Mouse (Mus musculus) forebrain, embryonic 10.5 days (tissue): Measurements from ENCODE around the gene Slc34a1. TPM values are rescaled to one million over a fixed set of nuclear protein-coding genes. Genes with fewer than 3 reads are reported as not detected.

Experiments
- DNase-seq: peaks from one replicate; pipeline ENCODE4 v3.0.0-alpha.2; 2017; ENCODE audit warnings: low spot score; ENCODE audit errors: extremely low spot score
- H3K27ac ChIP-seq: fragments of 300-500 bp; sonication (generic); 2 replicates; pipeline ENCODE4 v1.5.1; 2016; ENCODE audit warnings: mild to moderate bottlenecking
- H3K27me3 ChIP-seq: fragments of 300-500 bp; sonication (generic); 2 replicates; pipeline ENCODE4 v1.6.1; 2016; ENCODE audit warnings: mild to moderate bottlenecking; ENCODE audit not compliant: poor library complexity, severe bottlenecking
- H3K36me3 ChIP-seq: fragments of 300-500 bp; sonication (generic); replicated peaks from 2 replicates; pipeline ENCODE4 v1.6.1; 2016; ENCODE audit warnings: mild to moderate bottlenecking, moderate library complexity
- H3K4me1 ChIP-seq: fragments of 300-500 bp; sonication (generic); 2 replicates; pipeline ENCODE4 v1.6.1; 2016
- H3K4me3 ChIP-seq: fragments of 300-500 bp; sonication (generic); 2 replicates; pipeline ENCODE4 v1.5.1; 2016; ENCODE audit warnings: mild to moderate bottlenecking, moderate library complexity
- H3K9me3 ChIP-seq: fragments of 300-500 bp; sonication (generic); 2 replicates; pipeline ENCODE4 v1.6.1; 2016; ENCODE audit warnings: mild to moderate bottlenecking, moderate library complexity
- WGBS: fragments of 180-500 bp; shearing (Covaris S2); methylation state at CpG from one replicate; pipeline ENCODE4 v1.1.7; 2016; 5-methylcytosine and 5-hydroxymethylcytosine counted together
- polyA plus RNA-seq: library from polyadenylated mRNA; unstranded; fragments of >200 nt; fragmentation: Nextera tagmentation; extraction: Ambion mirVana; gene quantifications from 2 replicates; pipeline ENCODE4 v1.2.1, GENCODE M21; 2016

Slc34a1 gene
- polyA plus RNA-seq, 1 experiment from 2014 or later = not detected

DNA sequence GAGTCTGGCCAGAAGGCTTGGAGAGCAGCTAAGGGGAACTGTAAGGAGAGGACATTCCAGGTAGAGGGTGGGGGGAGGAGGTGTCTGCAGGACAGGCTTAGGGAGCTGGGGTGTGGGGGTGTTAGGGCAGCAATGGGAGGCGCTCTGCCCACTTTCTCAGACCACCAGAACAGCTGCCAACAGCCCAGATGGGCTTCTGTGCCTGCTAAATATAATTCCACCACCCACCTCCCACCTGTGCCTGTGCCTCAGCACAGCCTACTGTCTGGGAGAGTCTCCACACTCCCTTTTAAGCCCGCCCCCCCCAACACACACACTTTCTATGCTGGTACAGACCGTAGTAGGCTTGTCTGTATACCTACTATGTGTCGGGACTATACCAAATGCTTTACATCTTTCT, 16.2 kb upstream of the Slc34a1 start:
- DNase-seq = no peak
- peaks cover 66% of the 10 kb centered on the region for H3K27me3 ChIP-seq
- no peaks in the 10 kb centered on the region for H3K36me3 ChIP-seq
- H3K9me3 ChIP-seq = no peaks in the 10 kb centered on the region
- H3K27ac ChIP-seq = no peak overlapping the region
- no peak overlapping the region for H3K4me3 ChIP-seq
- 78% methylated on average over 4 of the region's 4 CpGs for WGBS
- peaks cover 11% of the 10 kb centered on the region for H3K4me1 ChIP-seq

DNA sequence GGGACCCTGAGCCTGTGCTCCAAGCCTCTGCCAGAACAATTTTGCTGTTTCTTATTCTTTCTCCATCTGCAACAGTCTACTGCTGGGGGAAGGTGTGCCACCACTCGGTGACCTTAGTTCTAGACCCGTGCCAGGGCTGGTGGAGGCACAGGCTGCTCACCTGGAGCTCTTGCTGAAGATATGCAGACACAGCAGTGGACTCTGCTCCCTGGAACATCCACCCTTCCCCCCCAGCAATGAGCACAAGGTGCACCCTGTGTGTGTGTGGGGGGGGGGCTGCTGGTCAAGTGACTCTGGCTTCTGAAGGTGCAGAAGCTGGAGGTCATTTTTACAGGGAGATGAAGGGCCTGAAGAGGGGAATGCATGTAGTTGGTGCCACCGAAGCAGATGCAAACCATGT, 7.3 kb upstream of the Slc34a1 start:
- DNase-seq = no peak
- H3K4me1 ChIP-seq = no peaks in the 10 kb centered on the region
- 91% methylated on average over 3 of the region's 3 CpGs for WGBS

DNA sequence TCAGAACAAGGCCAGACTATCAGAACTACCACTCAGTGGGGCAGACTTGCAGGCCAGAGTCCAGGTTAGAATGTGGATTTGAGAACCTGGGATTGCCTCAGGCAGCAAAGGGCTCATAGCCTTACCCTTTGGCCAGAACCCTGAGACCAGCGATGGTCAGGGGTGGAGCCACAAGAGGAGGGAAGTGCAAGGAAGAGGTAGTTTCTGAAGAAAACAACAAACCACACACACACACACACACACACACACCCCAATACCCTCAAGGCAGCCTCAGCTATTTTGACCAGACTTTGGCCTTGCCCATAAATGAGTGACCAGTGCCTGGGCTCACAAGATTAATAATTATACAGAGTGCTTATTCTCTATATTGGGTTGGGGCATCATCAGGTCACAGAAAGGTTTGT, 6.4 kb upstream of the Slc34a1 start:
- DNase-seq = no peak
- Histone ChIP-seq H3K4me1 (no peaks in the 10 kb centered on the region; the same call in 1 of the 2 replicates), H3K9me3 (no peaks in the 10 kb centered on the region), H3K36me3 (no peaks in the 10 kb centered on the region), H3K4me3 (no peak overlapping the region), H3K27me3 (no peaks in the 10 kb centered on the region), H3K27ac (no peak overlapping the region)
- 83% methylated on average over 1 of the region's 1 CpGs for WGBS

More for the DNA sequence above, 7.3 kb upstream of the Slc34a1 start:
- Histone ChIP-seq H3K27ac (no peak overlapping the region), H3K9me3 (no peaks in the 10 kb centered on the region), H3K27me3 (no peaks in the 10 kb centered on the region), H3K4me3 (no peak overlapping the region), H3K36me3 (no peaks in the 10 kb centered on the region)

DNA sequence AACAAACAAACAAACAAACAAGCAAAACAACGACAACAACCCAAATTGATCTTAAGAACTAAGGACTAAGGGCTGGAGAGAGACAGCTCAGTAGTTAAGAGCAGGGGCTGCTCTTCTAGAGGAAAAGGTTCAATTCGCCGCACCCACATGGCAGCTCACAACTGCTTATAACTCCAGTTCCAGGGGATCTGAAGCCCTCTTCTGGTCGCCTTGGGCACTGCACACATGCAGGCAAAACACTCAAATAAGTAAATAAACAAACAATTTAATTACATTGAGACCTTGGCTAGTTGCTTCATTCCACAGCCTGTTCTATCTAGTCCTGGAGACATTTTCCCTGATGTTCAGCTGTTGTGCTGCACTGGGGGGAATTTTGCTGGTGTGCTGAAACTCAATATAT, 5.1 kb upstream of the Slc34a1 start:
- 73% methylated on average over 4 of the region's 4 CpGs for WGBS
- H3K9me3 ChIP-seq = no peaks in the 10 kb centered on the region
- H3K4me3 ChIP-seq = no peak overlapping the region
- DNase-seq = no peak
- no peaks in the 10 kb centered on the region; the same call in 1 of the 2 replicates for H3K27me3 ChIP-seq
- H3K4me1 ChIP-seq = no peaks in the 10 kb centered on the region; the same call in 1 of the 2 replicates
- no peaks in the 10 kb centered on the region for H3K36me3 ChIP-seq
- no peak overlapping the region for H3K27ac ChIP-seq

DNA sequence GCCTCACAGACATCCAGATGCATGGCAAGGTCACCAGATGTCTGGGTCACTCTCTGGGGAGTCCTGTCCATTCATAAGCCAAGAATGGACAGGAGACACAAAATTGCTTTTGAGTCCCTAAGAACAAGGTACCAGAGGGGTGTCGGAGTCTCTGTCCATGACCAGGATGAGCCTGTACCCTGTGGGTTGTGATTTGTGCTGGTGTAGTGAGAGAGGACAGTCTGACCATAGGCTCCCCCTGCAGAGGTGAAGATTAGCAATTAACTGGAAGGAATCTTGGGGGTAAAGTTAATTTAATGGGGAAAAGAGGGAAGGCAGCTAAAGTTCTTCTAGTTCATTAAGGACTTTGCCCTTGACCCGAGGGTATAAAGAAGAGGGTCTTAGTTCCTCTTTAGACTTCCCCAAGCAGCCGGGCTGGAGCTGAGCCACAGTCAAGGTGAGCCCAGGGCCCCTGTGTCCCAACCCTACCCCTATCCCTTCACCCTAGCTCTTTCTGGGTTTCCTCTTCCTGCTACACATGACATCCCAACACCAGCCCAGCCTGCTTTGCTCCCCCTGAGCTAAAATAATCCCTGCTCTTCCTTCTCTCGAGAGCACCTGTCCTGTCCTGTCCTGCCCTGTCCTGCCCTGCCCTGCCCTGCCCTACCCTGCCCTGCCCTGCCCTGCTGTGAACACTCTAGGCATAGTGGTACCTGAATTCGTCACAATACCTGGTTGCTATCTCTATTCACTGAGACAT, 1.5 kb downstream of the Slc34a1 start:
- Histone ChIP-seq H3K27me3 (peaks cover 31% of the 10 kb centered on the region), H3K36me3 (no peaks in the 10 kb centered on the region), H3K9me3 (no peaks in the 10 kb centered on the region), H3K27ac (no peak overlapping the region), H3K4me1 (peaks cover 16% of the 10 kb centered on the region), H3K4me3 (no peak overlapping the region)
- DNase-seq = no peak
- WGBS = 71% methylated on average over 5 of the region's 5 CpGs

DNA sequence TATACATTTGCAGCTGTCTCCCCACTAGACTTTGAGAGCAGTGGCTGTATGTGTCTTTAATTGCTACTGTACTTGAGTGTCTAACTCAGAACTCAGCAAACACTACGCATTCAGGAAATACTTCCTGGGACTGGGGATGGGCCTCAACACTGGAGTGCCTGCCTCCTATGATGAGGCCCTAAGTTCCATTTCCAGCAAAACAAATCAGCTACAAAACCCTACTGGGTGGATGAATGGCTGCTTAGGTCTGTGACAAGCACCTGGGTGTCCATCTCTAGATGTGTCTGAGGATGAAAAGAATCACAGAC, 2.0 kb downstream of the Slc34a1 start:
- no peaks in the 10 kb centered on the region for H3K9me3 ChIP-seq
- H3K4me1 ChIP-seq = peaks cover 19% of the 10 kb centered on the region
- no peaks in the 10 kb centered on the region for H3K36me3 ChIP-seq
- peaks cover 34% of the 10 kb centered on the region for H3K27me3 ChIP-seq
- no peak overlapping the region for H3K4me3 ChIP-seq
- no peak overlapping the region for H3K27ac ChIP-seq
- 100% methylated on average over 1 of the region's 1 CpGs for WGBS
- DNase-seq = no peak

DNA sequence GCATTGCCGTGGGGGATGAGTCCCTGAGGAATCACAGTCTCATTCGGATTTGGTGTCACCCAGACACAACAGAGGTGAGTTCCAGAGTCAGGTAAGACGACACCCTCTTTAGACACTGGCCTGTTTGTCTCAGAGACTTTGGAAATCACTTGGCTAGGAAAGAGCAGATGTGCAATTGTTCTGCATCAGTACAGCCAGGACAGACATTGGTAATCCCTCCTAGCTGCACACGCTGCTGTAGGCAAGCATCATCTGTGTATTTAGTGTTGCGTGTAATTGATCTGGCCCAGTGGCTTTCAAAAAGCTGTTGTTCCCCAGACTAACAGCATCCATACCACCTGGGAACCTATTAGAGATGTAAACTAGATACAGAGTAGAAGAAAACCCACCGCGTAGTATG, 5.3 kb downstream of the Slc34a1 start:
- Histone ChIP-seq H3K27me3 (peaks cover 43% of the 10 kb centered on the region), H3K9me3 (no peaks in the 10 kb centered on the region), H3K4me1 (peaks cover 30% of the 10 kb centered on the region), H3K4me3 (no peak overlapping the region), H3K36me3 (no peaks in the 10 kb centered on the region), H3K27ac (0 out of 2 replicates have a peak overlapping the region, but pooled peaks have one; percentile 37)
- WGBS = 80% methylated on average over 7 of the region's 7 CpGs
- no peak for DNase-seq

DNA sequence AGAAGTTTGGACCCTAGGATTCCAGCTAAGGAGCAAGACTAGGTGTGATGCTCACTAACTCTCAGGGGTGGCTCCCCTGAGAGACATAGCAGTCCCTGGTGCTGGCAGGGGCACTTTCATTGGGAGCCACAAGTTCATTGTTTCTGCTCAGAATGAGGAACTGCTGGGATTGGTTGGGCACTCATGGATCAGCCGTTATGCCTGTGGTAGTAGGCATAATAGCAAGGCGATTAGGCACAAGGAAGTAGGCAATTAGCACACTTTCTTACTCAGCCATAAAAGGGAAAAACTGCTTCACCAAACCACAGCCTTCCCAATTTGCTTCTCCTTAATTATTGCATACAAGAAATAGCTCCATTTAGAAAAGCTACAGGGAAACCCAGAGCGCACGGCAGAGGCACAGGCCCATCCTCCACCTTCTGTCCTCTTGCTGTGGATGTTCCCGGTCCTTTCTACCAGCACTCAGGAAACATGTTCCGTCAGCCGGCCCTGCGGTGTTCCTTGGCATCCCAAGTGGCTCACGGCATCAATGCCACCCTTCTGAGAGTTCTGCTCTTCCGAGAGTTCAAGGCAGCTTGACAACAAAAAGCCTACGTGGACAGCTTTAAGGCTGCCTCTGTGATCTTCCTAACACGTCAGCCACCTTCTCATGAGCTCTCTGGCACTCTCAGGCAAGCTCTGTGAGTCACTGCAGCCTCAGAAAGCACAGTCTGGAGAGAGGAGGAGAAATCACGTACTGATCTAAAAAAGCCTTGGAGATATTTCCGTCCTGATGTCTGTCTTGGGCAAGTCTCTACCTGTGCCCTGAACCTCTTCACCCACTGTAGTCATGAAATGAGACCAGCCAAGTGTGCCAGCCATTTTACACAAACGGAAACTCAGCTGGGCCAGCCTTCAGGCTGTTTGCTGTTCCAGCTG, 6.2 kb downstream of the Slc34a1 start:
- H3K27ac ChIP-seq = peak overlapping the region; percentile 37; the same call in 1 of the 2 replicates
- H3K27me3 ChIP-seq = peaks cover 43% of the 10 kb centered on the region
- no peak overlapping the region for H3K4me3 ChIP-seq
- H3K4me1 ChIP-seq = peaks cover 30% of the 10 kb centered on the region
- no peak for DNase-seq
- no peaks in the 10 kb centered on the region for H3K9me3 ChIP-seq
- WGBS = 74% methylated on average over 15 of the region's 15 CpGs
- H3K36me3 ChIP-seq = no peaks in the 10 kb centered on the region

DNA sequence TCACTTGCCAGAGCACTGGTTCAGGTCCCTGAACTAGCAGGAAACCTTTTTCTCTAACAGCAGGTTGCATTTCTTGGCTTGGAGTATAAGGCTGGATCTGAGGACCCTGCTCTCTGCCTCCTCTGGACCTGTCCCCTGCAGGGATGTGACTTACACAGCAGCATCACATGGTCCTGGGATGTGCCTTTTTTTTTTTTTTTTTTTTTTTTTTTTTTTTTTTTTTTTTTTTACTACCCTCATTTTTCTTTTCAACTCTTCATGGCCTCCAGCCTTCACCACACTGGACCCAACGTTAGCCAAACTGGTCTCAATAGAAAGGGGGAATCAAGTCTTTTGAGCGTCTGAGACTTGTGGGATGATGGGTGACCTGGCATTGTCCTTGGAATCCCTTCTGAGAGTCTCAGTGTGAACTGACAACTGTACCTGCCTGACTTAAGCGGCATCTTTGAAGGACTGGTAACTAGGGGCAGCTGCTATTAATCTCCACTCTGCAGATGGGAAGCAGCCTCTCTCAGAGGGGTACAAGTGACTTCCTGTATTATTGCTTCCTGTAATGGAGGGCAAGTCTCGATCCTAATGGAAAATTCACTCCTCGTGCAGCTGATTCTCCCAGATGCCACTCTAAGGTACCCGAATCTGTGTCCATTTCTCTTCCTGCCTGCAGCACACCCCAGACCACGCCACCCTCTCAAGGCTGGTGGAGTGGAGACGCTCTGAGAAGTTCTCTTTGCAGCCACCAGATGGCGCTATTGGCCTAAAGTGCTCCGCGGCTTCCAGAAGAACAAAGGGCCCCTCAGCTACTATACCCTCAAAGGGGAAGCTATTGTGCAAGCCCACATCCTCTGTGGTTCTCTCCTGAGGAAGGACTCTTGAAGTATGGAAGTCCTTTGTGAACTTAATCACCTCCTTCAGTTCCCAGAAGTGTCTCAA, 7.1 kb downstream of the Slc34a1 start:
- DNase-seq = peak; percentile 87
- Histone ChIP-seq H3K4me3 (peak overlapping the region; percentile 2), H3K27me3 (peaks cover 43% of the 10 kb centered on the region), H3K4me1 (peaks cover 30% of the 10 kb centered on the region), H3K27ac (peak overlapping the region; percentile 84), H3K9me3 (no peaks in the 10 kb centered on the region), H3K36me3 (no peaks in the 10 kb centered on the region)
- WGBS = 20% methylated on average over 11 of the region's 11 CpGs

DNA sequence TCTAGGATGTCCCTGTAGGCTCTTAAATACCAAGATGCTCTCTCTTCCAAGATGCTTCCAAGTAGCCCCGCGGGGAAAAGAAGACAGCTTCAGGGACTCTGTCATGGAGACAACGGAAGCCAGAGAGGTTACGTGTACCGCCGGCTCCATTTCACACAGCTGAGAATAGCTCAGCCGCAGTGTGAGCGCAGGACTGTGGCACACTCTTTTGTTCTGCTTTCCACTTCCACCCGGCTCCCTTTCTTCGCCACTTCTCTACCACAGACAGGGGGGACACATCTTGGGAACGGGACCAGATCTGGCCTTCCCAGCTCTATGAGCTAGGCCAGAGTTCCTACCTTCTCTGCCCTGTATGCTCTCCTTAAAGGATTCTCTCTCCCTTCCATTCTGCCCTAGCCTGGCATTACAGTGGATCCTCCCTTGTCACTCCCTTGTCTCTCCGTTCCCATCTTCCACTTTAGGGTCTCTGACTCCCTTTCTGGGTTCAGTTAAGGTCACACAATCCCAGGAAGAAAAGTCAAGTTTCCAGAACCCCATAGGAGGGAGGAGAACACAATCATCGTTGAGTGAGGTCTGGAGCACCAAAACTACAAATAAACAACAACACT, 7.9 kb downstream of the Slc34a1 start:
- Histone ChIP-seq H3K4me3 (peak overlapping the region; percentile 2; the same call in 1 of the 2 replicates), H3K36me3 (no peaks in the 10 kb centered on the region), H3K27ac (peak overlapping the region; percentile 84), H3K9me3 (no peaks in the 10 kb centered on the region), H3K4me1 (peaks cover 30% of the 10 kb centered on the region), H3K27me3 (peaks cover 37% of the 10 kb centered on the region)
- 59% methylated on average over 13 of the region's 13 CpGs for WGBS
- no peak for DNase-seq

DNA sequence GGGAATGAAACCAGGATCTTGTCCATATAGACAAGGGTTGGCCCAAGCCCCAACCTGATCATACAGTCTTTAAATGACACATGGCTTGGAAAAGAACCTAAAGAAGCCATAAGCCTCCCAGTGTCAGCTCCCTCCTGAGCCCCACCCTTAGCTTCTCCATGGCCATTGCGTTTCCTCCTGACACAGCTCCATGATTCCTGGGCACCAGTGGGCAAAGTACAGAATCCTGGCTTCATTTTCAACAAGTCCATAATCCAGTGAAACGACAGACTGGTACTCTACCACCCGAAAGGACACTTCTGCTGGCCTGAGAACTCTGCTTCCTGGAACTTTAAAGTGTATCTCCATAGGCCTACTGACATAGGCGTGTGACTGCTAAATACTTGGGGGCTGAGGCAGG, 9.4 kb downstream of the Slc34a1 start:
- no peak overlapping the region for H3K27ac ChIP-seq
- no peak for DNase-seq
- no peaks in the 10 kb centered on the region for H3K36me3 ChIP-seq
- H3K27me3 ChIP-seq = peaks cover 41% of the 10 kb centered on the region
- peaks cover 30% of the 10 kb centered on the region for H3K4me1 ChIP-seq
- 89% methylated on average over 4 of the region's 4 CpGs for WGBS
- no peaks in the 10 kb centered on the region for H3K9me3 ChIP-seq
- H3K4me3 ChIP-seq = no peak overlapping the region

DNA sequence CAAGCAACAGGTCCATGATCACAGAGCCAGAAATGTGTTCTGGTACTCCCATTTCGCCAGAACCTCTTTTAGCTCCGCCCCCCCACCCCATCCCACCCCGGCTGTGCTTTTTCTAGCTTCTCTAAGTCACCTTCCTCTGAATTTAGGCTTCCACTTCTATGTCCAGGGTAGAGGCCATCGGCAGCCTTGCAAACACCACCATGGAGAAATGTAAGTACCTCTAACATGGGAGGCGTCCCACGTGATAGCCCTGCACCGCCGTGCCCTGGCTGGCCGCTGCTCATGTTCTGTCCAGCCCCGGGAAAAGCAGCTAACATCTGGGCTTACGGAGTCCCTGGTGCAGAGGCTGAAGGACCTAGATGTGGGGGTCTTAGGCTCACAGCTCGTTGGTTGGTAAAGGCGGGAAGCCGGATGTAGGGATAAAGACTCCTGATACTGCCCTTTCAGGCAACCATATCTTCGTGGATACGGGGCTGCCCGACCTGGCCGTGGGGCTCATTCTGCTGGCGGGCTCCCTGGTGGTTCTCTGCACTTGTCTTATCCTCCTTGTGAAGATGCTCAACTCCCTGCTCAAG, 10.6 kb downstream of the Slc34a1 start:
- no peaks in the 10 kb centered on the region for H3K9me3 ChIP-seq
- DNase-seq = no peak
- H3K27me3 ChIP-seq = peaks cover 40% of the 10 kb centered on the region
- peaks cover 22% of the 10 kb centered on the region for H3K4me1 ChIP-seq
- no peak overlapping the region for H3K4me3 ChIP-seq
- no peaks in the 10 kb centered on the region for H3K36me3 ChIP-seq
- WGBS = 90% methylated on average over 19 of the region's 19 CpGs
- no peak overlapping the region for H3K27ac ChIP-seq
